Mouse (Mus musculus): ENCODE results near the gene Cpsf4l. TPM values are rescaled to one million over a fixed set of nuclear protein-coding genes. Genes with fewer than 3 reads are reported as not detected.
A peak's percentile ranks its signal among the peaks of the same experiment; 100 is the strongest.

The Cpsf4l gene
- total RNA-seq, 2 experiments from 2014 or later = not detected

DNA sequence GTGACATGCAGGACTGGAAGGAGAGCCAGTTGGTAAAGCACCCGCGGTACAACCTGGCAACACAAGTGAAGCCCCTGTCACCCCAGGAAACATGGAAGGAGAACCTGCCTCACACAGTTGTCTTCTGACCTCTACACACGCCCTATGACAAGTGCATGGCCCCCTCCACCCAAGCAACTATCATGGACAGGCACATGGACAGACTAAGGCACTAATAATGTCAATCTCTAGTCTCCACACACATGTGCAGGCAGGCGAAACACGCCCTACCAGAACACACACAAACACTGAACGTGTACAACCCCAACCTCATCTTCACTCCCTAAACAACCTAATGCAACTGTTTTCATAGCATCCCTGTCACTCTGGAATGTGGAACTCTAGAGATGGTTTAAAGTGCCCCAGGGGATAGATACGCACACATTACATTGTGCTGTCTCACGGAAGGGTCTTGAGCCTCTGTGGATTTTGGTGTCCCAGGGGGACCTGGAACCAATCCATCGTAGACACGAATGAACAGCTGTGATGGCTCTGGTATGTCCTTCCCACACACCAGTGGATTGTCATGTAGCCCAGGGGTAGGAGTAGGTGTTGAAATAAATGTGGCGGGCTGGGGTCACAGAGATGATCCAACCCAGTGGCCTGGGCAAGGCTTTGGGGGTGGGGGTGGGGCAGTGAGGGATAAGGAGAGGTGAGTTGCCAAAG is 27.2 kb upstream of the Cpsf4l start:
- no peak for DNase-seq (ENCODE audit: low spot score in 2 of 2)

DNA sequence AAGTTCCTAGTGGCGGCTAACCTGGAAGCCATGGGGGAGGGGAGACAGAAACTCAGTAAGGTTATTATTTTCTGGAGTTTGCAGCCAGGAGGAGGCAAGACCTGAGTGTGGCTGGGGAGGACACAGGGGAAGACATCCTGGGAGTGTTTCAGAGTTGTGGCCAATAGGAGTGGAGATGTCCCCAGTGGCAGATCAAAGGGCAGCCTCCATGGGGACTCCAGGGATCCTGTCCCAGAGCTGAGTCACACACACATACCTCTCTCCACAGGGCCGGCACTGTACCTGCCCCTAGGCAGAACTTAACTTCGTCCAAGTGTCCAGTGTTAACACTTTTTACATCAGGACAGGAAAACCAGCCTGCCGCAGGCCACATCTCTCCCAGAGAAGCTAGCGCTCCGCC is 25.3 kb upstream of the Cpsf4l start:
- no peak for DNase-seq (ENCODE audit: low spot score in 2 of 2)

DNA sequence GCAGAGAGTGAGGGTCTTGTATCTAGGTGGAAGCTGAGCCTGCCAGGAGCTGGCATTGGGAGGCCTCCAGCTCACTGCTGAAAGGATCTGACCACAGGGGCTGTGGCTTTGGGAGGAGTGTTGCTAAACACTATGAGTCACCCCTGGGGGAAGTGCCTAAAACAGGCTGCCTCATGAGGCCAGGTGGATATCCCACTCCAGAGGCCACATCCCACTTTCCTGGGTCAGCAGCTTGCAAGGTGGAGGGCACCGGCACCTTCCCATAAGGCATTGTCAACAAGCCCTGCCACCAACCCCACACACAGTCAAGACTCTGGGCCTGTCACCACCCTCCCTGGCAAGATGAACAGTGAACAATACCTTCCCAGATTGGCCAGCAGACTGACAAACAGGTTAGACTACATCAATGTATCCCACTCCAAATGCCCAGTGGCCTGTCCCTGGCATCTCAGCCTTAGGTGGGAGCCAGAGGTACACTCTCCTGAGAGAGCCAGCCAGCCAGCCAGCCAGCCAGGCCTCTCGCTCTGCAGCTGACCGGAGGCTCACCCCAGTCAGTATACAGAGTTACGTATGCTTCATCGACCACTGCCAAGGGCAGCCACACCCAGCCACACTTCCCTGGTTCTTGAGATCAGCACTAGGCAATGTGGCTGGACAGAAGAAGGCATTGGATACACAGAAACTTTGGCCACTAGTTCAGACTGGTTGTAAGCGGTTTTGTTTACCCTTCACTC is 24.0 kb upstream of the Cpsf4l start:
- DNase-seq (ENCODE audit: low spot score in 2 of 2) = peak in 1 of 2 experiments; percentile 42

DNA sequence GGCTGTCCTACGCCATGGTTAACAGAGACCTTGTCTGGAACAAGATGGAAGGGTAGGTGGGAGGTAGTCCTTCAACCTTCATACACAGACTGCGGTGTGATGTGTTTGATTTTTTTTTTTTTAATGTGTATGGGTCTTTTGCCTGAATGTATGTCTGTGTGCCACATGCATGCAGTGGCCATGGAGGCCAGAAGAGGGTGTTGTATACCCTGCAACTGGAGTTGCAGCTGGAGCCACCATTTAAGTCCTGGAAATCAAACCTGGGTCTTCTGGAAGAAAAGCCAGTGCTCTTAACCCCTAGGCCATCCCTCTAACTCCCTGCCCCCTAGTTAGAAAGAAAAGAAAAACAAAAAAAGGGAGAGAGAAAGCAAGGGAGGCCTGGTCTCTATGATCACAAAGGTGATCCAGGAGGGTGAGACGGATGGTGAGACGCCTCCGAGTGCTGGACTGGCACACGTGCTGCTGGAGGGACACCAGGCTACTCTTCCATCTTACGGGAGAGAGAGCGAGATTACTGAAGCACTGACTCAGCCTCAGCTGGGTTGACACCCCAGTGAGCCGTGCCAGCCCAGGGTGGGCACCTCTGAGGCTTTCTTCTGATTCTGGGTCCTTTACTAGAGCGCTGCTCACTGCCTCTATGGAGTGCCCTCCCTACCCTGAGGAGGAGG is 22.3 kb upstream of the Cpsf4l start:
- DNase-seq (ENCODE audit: low spot score in 2 of 2) = no peak

DNA sequence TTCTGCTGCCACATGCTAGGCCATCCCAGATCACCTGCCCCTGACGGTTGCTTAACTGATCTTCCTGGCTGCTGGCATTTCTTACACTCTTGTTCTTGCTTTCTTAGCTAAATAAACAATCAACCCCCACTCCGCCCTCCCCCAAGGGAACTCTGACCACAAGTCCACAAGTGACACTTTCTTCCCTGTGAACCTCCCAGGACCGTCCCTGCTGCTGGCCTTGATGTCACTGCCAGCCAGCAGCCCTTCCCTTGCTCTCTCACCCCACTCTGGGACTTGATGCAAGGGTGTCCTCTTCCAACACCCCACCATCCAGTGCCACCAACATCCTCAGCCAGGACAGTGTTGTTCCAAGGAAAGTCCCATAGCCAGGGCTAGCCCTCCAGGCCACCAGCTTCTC is 21.1 kb upstream of the Cpsf4l start:
- DNase-seq (ENCODE audit: low spot score in 2 of 2) = no peak

DNA sequence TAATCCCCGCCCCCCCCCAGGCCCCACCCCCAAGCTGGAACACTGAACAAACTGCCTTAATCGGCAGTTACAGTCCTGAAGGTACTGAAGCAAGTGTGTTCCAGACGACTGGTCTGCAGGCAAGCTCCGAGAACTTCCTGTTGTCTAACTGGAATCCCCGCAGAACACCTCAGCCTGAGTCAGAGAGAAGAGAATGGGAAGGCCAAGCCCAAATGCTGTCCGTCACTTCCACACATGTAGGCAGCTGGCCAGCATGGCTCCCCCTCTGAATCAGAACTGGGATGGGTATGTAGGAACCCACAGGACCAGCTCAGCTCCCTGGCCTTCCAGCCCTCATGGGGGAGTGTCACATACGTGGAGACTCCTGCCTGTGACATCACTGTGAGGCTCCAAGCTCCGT is 20.1 kb upstream of the Cpsf4l start:
- no peak for DNase-seq (ENCODE audit: low spot score in 2 of 2)

DNA sequence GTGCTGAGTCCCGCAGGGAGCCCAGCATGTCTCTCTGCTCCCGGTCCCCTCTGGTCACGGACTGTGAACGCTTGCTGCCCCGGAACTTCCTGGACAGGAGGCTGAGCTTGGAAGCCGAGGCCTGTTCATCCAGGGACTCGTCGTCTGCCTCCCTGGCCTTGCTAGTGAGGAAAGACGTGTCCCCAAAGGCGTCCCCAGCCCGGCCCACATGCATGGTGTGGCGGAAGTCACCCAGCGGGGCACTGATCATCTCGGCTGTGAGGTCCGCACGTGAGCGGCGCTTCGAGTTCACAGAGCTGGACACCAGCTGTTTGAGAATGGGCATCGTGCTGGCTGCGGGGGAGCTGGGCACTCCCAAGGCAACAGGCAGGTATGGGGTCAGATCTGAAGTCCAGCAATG is 19.4 kb upstream of the Cpsf4l start:
- no peak for DNase-seq (ENCODE audit: low spot score in 2 of 2)

DNA sequence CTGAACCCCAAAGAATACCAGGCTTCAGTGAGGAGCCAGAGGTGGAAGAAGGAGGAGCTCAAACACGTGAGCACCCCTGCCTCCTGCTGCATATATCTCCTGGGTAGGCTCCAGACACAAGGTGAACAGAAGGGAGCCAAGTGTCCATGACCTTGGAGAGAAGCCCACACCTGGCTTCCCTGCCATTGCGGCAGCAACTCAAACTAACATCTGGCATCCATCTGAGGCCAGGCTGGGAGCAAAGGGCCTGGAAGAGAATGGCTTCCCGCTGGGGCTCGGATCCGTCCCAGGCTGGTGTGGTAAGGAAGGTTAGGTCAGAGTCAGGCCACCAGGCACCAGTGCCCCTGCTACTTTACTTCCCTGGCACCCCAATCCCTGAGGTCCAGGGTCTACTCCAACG is 18.2 kb upstream of the Cpsf4l start:
- no peak for DNase-seq (ENCODE audit: low spot score in 2 of 2)

DNA sequence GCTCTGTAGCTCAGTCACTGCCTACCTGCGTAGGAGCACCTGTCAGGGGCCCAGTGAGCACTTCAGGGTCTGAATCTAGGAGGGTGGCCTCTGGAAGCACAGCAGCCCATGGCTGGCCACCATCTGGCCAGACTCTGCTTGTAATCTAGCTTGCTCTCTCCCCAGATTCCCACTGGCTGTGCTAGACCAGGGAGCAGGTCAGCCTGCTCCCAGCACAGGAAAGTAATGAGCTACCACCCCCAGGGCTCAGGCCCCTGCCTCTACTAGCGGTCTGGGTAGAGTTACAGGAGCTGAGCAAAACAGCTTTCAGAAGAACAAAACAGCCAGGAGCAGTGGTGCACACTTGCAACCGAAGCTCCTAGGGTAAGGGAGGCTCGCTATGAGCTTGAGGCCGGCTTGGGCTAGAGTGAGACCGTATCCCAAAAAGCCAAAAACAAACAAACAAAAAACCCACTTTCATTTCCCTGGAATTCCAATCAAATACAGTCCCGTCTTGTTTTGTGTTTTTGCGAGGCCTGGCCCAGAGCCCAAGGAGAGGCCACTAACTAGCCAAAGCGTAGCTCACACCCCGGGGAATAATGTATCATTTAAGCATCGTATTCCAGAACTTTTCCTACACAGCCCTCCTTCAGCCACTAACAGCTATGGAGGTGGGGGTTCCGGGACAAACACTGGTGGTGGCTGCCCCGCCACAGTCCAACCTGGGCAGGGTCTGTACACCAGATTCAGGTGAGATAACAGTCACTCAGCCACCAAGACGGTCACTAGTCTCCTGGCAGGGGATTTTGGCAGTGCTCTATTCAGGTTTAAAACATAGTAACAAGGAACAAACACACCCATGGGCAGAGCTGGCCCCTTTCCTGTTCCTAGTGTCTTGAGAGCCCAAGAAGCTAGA is 17.4 kb upstream of the Cpsf4l start:
- peak in 1 of 2 experiments; percentile 49 for DNase-seq (ENCODE audit: low spot score in 2 of 2)

DNA sequence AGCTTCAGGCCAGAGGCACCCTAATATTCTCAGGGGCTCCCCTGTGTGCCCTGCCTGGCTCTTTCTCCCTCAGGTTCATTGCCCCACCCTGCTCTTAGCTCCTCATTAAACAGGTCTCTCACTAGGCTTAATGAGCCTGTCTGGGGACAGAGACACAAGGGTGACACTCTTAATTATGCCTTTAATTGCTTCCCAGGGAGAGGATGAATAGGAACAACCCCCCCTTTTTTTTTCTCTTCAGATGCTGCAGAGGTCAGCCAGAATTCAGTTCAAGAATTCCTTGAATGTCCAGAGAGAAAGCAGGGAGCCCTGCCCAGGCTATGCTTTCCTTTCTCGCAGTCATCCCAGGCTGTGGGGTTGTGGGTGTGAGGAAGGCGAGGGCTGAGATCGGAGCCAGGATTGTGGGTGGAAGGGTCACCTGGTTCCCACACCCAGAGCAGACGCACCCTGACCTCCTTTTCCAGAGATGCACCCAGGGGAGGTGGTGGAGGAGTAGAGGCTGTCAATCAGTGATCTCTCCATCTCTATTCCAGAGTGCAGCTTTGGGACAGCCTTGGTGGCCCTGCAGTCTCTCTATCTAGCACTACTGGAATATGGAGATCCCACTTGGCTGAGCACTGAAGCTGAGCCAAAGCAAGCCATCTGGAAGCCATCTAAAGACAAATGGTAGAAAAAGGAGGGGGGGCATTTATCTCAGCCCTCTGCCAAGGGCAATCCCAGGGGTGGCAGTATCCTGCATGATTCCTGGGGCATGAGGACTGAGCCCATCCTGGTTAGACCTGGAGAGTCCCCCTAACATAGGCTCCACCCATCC is 15.6 kb upstream of the Cpsf4l start:
- peak in 1 of 2 experiments; percentile 59 for DNase-seq (ENCODE audit: low spot score in 2 of 2)

DNA sequence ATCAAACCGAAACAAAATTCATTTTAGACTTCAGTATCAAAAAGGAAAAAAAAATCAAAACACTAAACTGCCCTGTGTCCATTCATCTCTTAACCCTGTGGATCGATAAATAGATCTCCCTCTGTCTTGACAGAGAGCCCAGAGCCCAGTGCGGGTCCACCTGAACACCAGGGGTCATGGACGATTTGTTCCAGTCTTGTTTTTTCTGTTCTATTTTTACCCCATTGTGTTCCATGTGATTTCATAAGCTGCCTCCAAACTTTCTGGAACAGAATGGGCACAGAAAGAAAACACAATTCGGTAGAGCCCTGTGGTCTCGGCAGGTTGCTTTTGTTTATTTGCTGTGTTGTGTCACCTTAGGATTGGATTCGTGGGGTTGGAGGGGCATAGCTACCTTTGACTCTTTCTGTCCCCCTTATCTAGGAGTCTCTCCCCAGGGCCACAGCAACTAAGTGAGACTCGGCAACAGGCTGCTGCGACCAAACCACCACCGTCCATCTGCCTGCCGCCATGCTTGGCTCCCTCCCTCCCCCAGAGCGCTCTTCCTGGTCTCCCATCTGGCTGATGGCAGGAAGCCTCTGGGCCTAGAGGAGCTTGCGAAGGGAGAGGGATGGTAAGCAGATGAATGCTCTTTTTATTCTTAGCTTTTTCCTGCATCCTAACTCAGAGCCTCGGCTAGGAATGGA is 12.7 kb upstream of the Cpsf4l start:
- DNase-seq (ENCODE audit: low spot score in 2 of 2) = no peak

DNA sequence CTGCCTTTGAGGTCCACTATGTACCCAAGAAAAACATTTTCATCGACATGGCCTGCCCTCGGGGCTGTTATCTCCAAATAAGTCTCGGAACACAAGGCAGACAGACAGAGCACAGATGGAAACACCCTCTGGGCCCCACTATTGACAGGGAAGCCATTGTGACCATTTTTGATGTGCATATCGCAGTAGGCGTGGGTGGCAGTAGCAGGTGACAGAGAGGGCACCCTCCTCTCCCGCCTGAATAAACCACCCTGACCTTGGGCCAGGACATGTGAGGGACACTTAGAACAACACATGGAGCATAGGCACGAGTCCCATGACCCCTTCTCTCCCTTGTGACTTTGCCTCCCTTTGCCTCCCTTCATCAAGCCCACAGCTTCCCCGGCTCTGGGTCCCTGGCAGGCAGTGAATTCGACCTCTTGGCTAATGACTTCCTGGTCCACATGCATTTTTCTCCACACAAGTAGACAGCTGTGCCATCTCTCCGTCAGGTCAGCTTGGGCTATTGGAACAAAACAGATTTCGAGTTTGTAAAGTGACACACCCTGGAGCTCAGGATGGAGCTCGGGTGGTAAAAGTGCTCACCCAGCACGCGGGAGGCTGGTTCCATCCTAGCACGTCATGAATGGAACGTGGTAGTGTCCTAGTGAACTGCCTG is 8.1 kb upstream of the Cpsf4l start:
- DNase-seq (ENCODE audit: low spot score in 2 of 2) = no peak

DNA sequence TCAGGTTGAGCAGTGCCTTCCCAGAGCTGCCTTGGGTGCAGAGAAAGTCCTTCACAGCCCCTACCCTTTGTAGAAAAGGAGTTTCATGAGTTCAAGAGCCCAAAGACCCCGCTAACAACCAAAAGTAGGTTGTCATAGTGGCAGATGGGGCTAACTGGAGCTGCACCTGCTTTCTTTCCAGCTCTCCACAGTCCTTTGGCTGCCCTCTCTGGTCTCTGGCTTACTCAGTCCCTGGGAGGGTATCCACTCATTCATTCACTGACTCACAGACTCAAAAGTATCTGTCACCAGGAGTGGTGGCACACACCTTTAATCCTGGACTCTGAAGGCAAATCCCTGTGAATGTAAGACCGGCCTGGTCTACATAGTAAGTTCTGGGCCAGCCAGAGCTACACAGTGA is 6.3 kb upstream of the Cpsf4l start:
- no peak for DNase-seq (ENCODE audit: low spot score in 2 of 2)

DNA sequence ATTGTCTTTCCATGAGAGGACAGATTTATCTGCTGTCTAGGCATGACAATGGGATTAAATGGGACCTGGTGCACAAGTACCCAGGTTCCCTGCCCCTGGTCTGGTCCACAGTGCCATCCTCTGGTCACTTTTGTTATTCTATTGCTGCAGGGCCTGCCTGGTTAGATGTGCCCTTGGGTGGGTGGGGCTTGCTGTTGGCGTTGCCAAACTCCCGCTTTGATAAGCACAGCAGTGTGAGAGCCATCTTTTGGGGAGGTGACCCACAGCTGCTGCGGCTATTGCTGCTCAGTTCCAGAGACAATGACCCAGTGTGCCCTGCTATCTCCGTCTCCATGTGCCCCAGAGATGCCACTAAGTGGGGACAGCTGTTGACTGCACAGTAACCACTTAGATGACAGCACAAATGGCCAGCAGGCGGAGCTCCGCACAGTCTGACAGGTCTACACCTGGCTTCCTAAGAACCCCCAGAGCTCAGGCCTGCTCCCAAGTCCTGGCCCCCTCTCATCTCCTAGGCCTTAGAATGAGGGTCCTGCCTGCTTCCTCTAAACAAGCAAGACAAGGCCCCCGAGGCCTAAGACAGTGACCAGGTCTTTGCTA is 5.4 kb upstream of the Cpsf4l start:
- DNase-seq (ENCODE audit: low spot score in 2 of 2) = no peak

DNA sequence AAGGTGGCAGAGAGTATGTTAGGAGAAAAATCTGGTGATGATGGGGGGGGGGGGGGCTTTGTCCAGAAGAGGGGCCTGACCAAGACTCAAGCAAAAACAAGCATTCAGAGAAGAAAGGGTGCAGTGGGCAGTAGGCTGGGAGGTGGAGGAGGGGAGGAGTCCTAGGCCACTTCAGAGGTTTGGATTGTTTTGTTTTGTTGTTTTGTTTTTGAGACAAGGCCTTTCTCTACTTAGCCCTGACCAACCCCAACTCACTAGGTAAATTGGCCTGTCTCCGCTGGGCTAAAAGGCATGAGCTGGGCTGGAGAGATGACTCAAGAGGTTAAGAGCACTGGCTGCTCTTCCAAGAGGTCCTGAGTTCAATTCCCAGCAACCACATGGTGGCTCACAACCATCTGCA is 1.2 kb upstream of the Cpsf4l start:
- no peak for DNase-seq (ENCODE audit: low spot score in 2 of 2)

DNA sequence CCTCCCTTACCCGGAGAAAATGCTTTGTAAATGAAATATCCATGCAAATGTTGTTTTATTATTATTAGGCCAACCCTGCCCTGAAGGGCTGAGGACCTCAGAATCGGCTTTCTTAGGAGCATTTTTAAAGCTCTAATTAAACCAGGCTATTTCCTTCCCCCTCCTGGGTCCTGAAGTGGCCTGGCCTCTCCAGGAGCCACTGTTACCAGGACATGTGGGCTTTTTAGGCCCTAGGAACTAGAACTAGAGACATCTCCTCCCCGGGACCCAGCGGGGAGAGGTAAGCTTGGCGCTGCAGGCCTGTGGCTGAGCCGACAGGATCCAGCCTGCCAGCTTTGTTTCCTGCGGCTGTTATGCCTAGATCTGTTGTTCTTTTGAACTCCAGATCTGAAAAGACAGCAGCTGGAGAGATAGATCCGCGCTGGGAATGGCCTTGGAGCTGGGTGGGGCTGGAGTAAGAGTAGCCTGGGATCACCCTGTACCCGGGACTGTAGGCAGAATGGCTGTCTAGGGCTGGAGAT is 500 bp upstream of the Cpsf4l start:
- DNase-seq (ENCODE audit: low spot score in 2 of 2) = no peak

DNA sequence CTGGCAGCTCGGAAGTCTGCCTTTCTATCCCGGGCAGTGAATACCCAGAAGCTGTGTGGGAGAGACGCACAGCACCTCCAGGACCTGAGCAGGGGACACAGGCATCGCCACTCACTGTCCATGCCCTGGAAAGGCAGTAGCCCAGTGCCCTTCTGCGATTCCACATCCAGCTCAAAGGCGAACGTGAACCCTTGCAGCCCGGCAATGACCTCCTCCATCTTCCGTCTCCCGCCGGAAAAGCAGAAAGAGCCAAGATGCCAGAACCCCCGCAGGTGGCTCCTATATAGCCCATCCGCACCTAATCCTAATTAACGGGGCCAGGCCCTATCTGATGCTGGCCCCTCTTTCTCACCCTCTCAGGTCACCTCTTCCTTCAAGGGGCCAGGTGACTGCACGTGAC is 545 bp downstream of the Cpsf4l start:
- no peak for DNase-seq (ENCODE audit: low spot score in 2 of 2)

DNA sequence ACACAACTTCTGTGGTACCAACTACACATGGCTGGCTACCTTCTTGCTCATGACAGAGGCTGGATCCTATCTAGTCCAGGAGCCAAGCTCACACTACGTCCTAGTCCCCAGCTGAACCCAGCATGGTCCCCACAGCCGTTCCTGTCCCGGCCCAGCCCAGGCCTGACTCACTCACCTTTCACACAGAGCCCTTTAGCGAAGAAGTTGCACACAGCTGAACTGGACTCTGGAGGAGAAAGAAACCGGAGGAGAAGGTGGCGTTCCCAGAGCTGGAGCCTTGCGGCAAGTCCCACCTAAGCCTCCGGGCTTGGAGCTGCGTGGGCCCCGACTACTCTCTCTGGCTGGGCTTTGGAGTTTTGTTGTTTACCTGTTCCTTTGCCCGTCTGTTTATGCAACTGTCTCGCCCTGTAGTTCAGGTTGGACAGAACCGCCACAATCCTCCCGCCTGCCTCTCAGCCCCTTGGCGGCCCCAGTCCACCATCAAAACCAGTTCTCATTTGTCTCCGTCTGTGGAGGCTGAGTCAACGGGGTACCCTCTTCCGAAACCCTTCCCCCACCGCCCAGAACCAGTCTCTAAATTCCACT is 1.1 kb downstream of the Cpsf4l start:
- no peak for DNase-seq (ENCODE audit: low spot score in 2 of 2)

All from gastrocnemius, postnatal 4 days (tissue).